Mouse (Mus musculus) liver, adult 2 months (tissue): ENCODE measurements at regions not wholly inside any gene's neighbourhood (a gene's known extent, or its start where the extent isn't known, plus 50 kb on each side); places are given as distances from the start of the nearest gene placed in this dataset.

Source experiments
- CTCF ChIP-seq: fragments of 200-500 bp; IDR thresholded peaks from 2 replicates; pipeline ENCODE4 v1.5.1; 2011; ENCODE audit warnings: low read depth, low read length, control low read depth
- POLR2A ChIP-seq: fragments of 200-500 bp; IDR thresholded peaks from 2 replicates; pipeline ENCODE4 v1.6.1; 2011; ENCODE audit warnings: low read length, control low read depth; ENCODE audit not compliant: insufficient read depth; ENCODE audit errors: extremely low read depth

DNA sequence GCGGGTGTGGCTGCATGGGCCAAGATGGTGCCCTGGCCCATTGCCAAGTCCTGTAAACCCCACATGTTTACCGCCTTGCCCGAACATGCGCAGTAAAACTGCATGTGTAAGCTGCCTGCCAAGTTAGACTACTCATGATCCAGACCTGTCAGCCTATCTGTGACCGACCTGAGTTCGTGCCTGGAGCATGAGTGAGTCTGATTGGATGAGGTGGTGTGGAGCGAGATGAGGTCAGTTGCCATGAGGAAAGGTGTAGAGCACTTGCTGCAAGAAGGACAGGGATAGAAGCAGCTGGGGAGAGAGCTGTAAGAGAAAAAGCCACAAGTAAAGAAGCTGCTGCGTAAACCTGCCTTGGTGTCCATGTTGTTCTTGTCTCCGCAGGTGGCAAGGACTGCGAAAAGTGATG is 122.1 kb upstream of the Pot1a start:
- no peak for TF ChIP-seq POLR2A
- no peak for TF ChIP-seq CTCF
